Mouse (Mus musculus) MEL (cell line): ENCODE measurements around the gene Cdca5. TPM values are rescaled to one million over a fixed set of nuclear protein-coding genes. Genes with fewer than 3 reads are reported as not detected.

Source experiments
- CHD1 ChIP-seq: IDR thresholded peaks from 2 replicates; pipeline ENCODE4 v1.6.1; 2012; ENCODE audit warnings: low read depth, mild to moderate bottlenecking, inconsistent platforms, low read length, improper control_type of control experiment
- E2F4 ChIP-seq: IDR thresholded peaks from 2 replicates; pipeline ENCODE4 v1.6.1; 2011; ENCODE audit warnings: low read depth, low read length, improper control_type of control experiment, borderline replicate concordance
- EP300 ChIP-seq, 2 experiments: IDR thresholded peaks; 2 replicates each; pipeline ENCODE4 v1.6.1; 2011; ENCODE audit warnings: improper control_type of control experiment in 2 of 2, low read length in 2 of 2, low read depth in 1 of 2, mild to moderate bottlenecking in 1 of 2
- KAT2A ChIP-seq: conservative IDR thresholded peaks from 2 replicates; pipeline ENCODE4 v1.6.1; 2012; ENCODE audit warnings: low read depth, low read length, improper control_type of control experiment, inconsistent platforms
- POLR2A ChIP-seq, 2 experiments: IDR thresholded peaks; 2 replicates each; pipeline ENCODE4 v1.6.1; 2011 to 2012; ENCODE audit warnings: low read length in 2 of 2, mild to moderate bottlenecking in 2 of 2, control low read depth in 1 of 2, improper control_type of control experiment in 1 of 2, low read depth in 1 of 2, moderate library complexity in 1 of 2; ENCODE audit not compliant: control insufficient read depth in 1 of 2, insufficient read depth in 1 of 2, poor library complexity in 1 of 2
- TBP ChIP-seq: IDR thresholded peaks from 2 replicates; pipeline ENCODE4 v1.8.0; 2011; ENCODE audit warnings: low read depth, low read length, improper control_type of control experiment
- ZNF384 ChIP-seq: IDR thresholded peaks from 2 replicates; pipeline ENCODE4 v1.6.1; 2012; ENCODE audit warnings: low read depth, mild to moderate bottlenecking, inconsistent platforms, low read length, improper control_type of control experiment
- polyA plus RNA-seq, 2 experiments: library from polyadenylated mRNA; stranded (reverse) in 1 of 2; unstranded in 1 of 2; fragments of >175 nt in 1 of 2; fragments of >200 nt in 1 of 2; gene quantifications; 2 replicates each; pipeline versions ENCODE4 v1.2.1 to v1.2.4; 2012; ENCODE audit warnings: low replicate concordance in 2 of 2, low read depth in 1 of 2; ENCODE audit not compliant: insufficient read length in 2 of 2, insufficient read depth in 1 of 2, missing spikeins in 1 of 2
- total RNA-seq: library from RNA; depleted of rRNA; stranded (reverse); fragments of 300-350 nt; gene quantifications from 2 replicates; pipeline ENCODE4 v1.2.3, GENCODE M21; 2012; rRNA removed

The Cdca5 gene
- total and polyA plus RNA-seq, 3 experiments, result 48.5 to 56.5 TPM; not detected in 1

GRCm38 (mm10) chr19:6141394-6141749, 56.6 kb downstream of the Cdca5 start, which contains the start of gene Arl2 (continued):
- TF ChIP-seq E2F4 (no peak), CHD1 (peak; percentile 56; the same call in 1 of the 2 replicates), EP300 (IDR thresholded peaks at IDR 0.05; ENCODE audit: low read depth in 1 of 2, low read length in 2 of 2) (peak in 1 of 2 experiments; percentile 46; a peak in 2 of 4 replicates), POLR2A (IDR thresholded peaks at IDR 0.05; ENCODE audit: control insufficient read depth in 1 of 2, insufficient read depth in 1 of 2, low read depth in 1 of 2, low read length in 2 of 2, poor library complexity in 1 of 2) (peak in 1 of 2 experiments; percentile 50; a peak in 2 of 4 replicates), TBP (peak; percentile 77), ZNF384 (no peak), KAT2A (0 out of 2 replicates have a peak, but pooled peaks have one; percentile 41)

Other genes with a start within 250 kb of the Cdca5 start
- 20.8 and 22.8 TPM in 2 replicates for gene Frmd8, start 209.7 kb upstream of the Cdca5 start, total RNA-seq
- 10 to 100 TPM in 1 of 2 experiments, not detected in 1; 34.4 TPM for gene Frmd8, start 209.7 kb upstream of the Cdca5 start, polyA plus RNA-seq
- gene Slc25a45, start 207.2 kb upstream of the Cdca5 start, total RNA-seq, result 20.7 and 23.5 TPM in 2 replicates
- gene Slc25a45, start 207.2 kb upstream of the Cdca5 start, polyA plus RNA-seq, result 10 to 100 TPM in 1 of 2 experiments, not detected in 1; 30.7 TPM
- gene Tigd3, start 190.8 kb upstream of the Cdca5 start, total RNA-seq, result 1.9 and 2.1 TPM in 2 replicates
- 1 to 10 TPM in 1 of 2 experiments, not detected in 1; 2.2 TPM for gene Tigd3, start 190.8 kb upstream of the Cdca5 start, polyA plus RNA-seq
- gene Dpf2, start 172.0 kb upstream of the Cdca5 start, total RNA-seq, result 45.7 and 58.6 TPM in 2 replicates
- gene Dpf2, start 172.0 kb upstream of the Cdca5 start, polyA plus RNA-seq, result 100 to 1,000 TPM; 133 to 166 TPM
- gene Cdc42ep2, start 160.2 kb upstream of the Cdca5 start, total RNA-seq, result 0.75 and 1.1 TPM in 2 replicates
- 1 to 10 TPM in 1 of 2 experiments, not detected in 1; 1.7 TPM for gene Cdc42ep2, start 160.2 kb upstream of the Cdca5 start, polyA plus RNA-seq
- 75.3 and 77.3 TPM in 2 replicates for gene Pola2, start 120.8 kb upstream of the Cdca5 start, total RNA-seq
- gene Pola2, start 120.8 kb upstream of the Cdca5 start, polyA plus RNA-seq, result 100 to 1,000 TPM in 1 of 2 experiments, 10 to 100 TPM in 1; 99.4 to 126 TPM
- gene Slc22a20, start 98.8 kb upstream of the Cdca5 start, total RNA-seq, result not detected in 2 replicates
- not detected for gene Slc22a20, start 98.8 kb upstream of the Cdca5 start, polyA plus RNA-seq
- gene Capn1, start 69.1 kb upstream of the Cdca5 start, total RNA-seq, result 42.5 and 43.4 TPM in 2 replicates
- 10 to 100 TPM in 1 of 2 experiments, not detected in 1; 75.2 TPM for gene Capn1, start 69.1 kb upstream of the Cdca5 start, polyA plus RNA-seq
- gene Syvn1, start 38.4 kb upstream of the Cdca5 start, total RNA-seq, result 12.5 and 14.3 TPM in 2 replicates
- 10 to 100 TPM in 1 of 2 experiments, not detected in 1; 55.0 TPM for gene Syvn1, start 38.4 kb upstream of the Cdca5 start, polyA plus RNA-seq
- 65.1 and 81.6 TPM in 2 replicates for gene Mrpl49, start 27.2 kb upstream of the Cdca5 start, total RNA-seq
- gene Mrpl49, start 27.2 kb upstream of the Cdca5 start, polyA plus RNA-seq, result 10 to 100 TPM in 1 of 2 experiments, not detected in 1; 98.7 TPM
- 2,020 and 2,413 TPM in 2 replicates for gene Fau, start 27.1 kb upstream of the Cdca5 start, total RNA-seq
- gene Fau, start 27.1 kb upstream of the Cdca5 start, polyA plus RNA-seq, result 1,000 to 10,000 TPM in 1 of 2 experiments, not detected in 1; 2,967 TPM
- gene Znhit2, start 23.8 kb upstream of the Cdca5 start, total RNA-seq, result 26.3 and 37.3 TPM in 2 replicates
- 10 to 100 TPM in 1 of 2 experiments, not detected in 1; 27.0 TPM for gene Znhit2, start 23.8 kb upstream of the Cdca5 start, polyA plus RNA-seq
- 7.6 and 8.0 TPM in 2 replicates for gene Tm7sf2, start 16.6 kb upstream of the Cdca5 start, total RNA-seq
- gene Tm7sf2, start 16.6 kb upstream of the Cdca5 start, polyA plus RNA-seq, result 10 to 100 TPM in 1 of 2 experiments, not detected in 1; 13.1 TPM
- 29.4 and 30.9 TPM in 2 replicates for gene Vps51, start 7.8 kb upstream of the Cdca5 start, total RNA-seq
- 10 to 100 TPM in 1 of 2 experiments, not detected in 1; 60.5 TPM for gene Vps51, start 7.8 kb upstream of the Cdca5 start, polyA plus RNA-seq
- gene Tmem262, start 5.0 kb upstream of the Cdca5 start, total RNA-seq, result not detected in 2 replicates
- gene Tmem262, start 5.0 kb upstream of the Cdca5 start, polyA plus RNA-seq, result under 1 TPM in 1 of 2 experiments, not detected in 1; 0.18 TPM
- 0.42 and 0.65 TPM in 2 replicates for gene Gm28374, start 2.7 kb upstream of the Cdca5 start, total RNA-seq
- under 1 TPM in 1 of 2 experiments, not detected in 1; 0.46 TPM for gene Gm28374, start 2.7 kb upstream of the Cdca5 start, polyA plus RNA-seq
- gene Zfpl1, start within 50 bp of the Cdca5 start, total RNA-seq, result 36.6 and 40.1 TPM in 2 replicates
- 10 to 100 TPM in 1 of 2 experiments, not detected in 1; 56.4 TPM for gene Zfpl1, start within 50 bp of the Cdca5 start, polyA plus RNA-seq
- gene AC131692.1, start 9.4 kb downstream of the Cdca5 start, total RNA-seq, result 0.39 and 0.49 TPM in 2 replicates
- 1 to 10 TPM in 1 of 2 experiments, not detected in 1; 2.9 TPM for gene AC131692.1, start 9.4 kb downstream of the Cdca5 start, polyA plus RNA-seq
- gene Naaladl1, start 20.8 kb downstream of the Cdca5 start, total RNA-seq, result 0.20 and 0.35 TPM in 2 replicates
- 1 to 10 TPM in 1 of 2 experiments, not detected in 1; 1.7 TPM for gene Naaladl1, start 20.8 kb downstream of the Cdca5 start, polyA plus RNA-seq
- 34.0 and 44.4 TPM in 2 replicates for gene Sac3d1, start 33.7 kb downstream of the Cdca5 start, total RNA-seq
- gene Sac3d1, start 33.7 kb downstream of the Cdca5 start, polyA plus RNA-seq, result 10 to 100 TPM in 1 of 2 experiments, not detected in 1; 49.3 TPM
- 14.9 and 20.4 TPM in 2 replicates for gene Snx15, start 43.3 kb downstream of the Cdca5 start, total RNA-seq
- 10 to 100 TPM in 1 of 2 experiments, not detected in 1; 35.3 TPM for gene Snx15, start 43.3 kb downstream of the Cdca5 start, polyA plus RNA-seq
- gene Batf2, start 56.0 kb downstream of the Cdca5 start, total RNA-seq, result 0.19 TPM in 1 of 2 replicates, not detected in the other
- under 1 TPM in 1 of 2 experiments, not detected in 1; 0.60 TPM for gene Batf2, start 56.0 kb downstream of the Cdca5 start, polyA plus RNA-seq
- 47.2 and 53.8 TPM in 2 replicates for gene Arl2, start 56.6 kb downstream of the Cdca5 start, total RNA-seq
- gene Arl2, start 56.6 kb downstream of the Cdca5 start, polyA plus RNA-seq, result 100 to 1,000 TPM in 1 of 2 experiments, not detected in 1; 111 TPM
- gene Majin, start 99.4 kb downstream of the Cdca5 start, total RNA-seq, result not detected in 2 replicates
- gene Majin, start 99.4 kb downstream of the Cdca5 start, polyA plus RNA-seq, result not detected
- not detected in 2 replicates for gene Gpha2, start 141.4 kb downstream of the Cdca5 start, total RNA-seq
- gene Gpha2, start 141.4 kb downstream of the Cdca5 start, polyA plus RNA-seq, result under 1 TPM in 1 of 2 experiments, not detected in 1; 0.19 TPM
- gene Ppp2r5b, start 150.9 kb downstream of the Cdca5 start, total RNA-seq, result 10.4 and 14.7 TPM in 2 replicates
- gene Ppp2r5b, start 150.9 kb downstream of the Cdca5 start, polyA plus RNA-seq, result 10 to 100 TPM in 1 of 2 experiments, not detected in 1; 15.6 TPM
- 7.9 and 10.6 TPM in 2 replicates for gene Atg2a, start 156.7 kb downstream of the Cdca5 start, total RNA-seq
- gene Atg2a, start 156.7 kb downstream of the Cdca5 start, polyA plus RNA-seq, result 10 to 100 TPM in 1 of 2 experiments, not detected in 1; 21.7 TPM
- 57.8 and 65.9 TPM in 2 replicates for gene Ehd1, start 191.7 kb downstream of the Cdca5 start, total RNA-seq
- gene Ehd1, start 191.7 kb downstream of the Cdca5 start, polyA plus RNA-seq, result 100 to 1,000 TPM in 1 of 2 experiments, not detected in 1; 105 TPM
- 2.0 and 2.6 TPM in 2 replicates for gene Cdc42bpg, start 221.5 kb downstream of the Cdca5 start, total RNA-seq
- gene Cdc42bpg, start 221.5 kb downstream of the Cdca5 start, polyA plus RNA-seq, result 1 to 10 TPM in 1 of 2 experiments, not detected in 1; 4.5 TPM
- gene Men1, start 250.0 kb downstream of the Cdca5 start, total RNA-seq, result 37.7 and 39.4 TPM in 2 replicates
- gene Men1, start 250.0 kb downstream of the Cdca5 start, polyA plus RNA-seq, result 100 to 1,000 TPM in 1 of 2 experiments, not detected in 1; 132 TPM